Mouse (Mus musculus) bone marrow, adult 2 months (tissue): ENCODE measurements around the gene Smg9. TPM values are rescaled to one million over a fixed set of nuclear protein-coding genes. Genes with fewer than 3 reads are reported as not detected.

ENCODE experiments used
- H3K27ac ChIP-seq: fragments of 200-500 bp; 2 replicates; pipeline ENCODE4 v1.5.1; 2012; ENCODE audit warnings: low read depth, mild to moderate bottlenecking, control low read depth, inconsistent platforms, low read length; ENCODE audit not compliant: control insufficient read depth, poor library complexity, insufficient read depth
- H3K4me1 ChIP-seq: fragments of 200-500 bp; 2 replicates; pipeline ENCODE4 v1.6.1; 2011; ENCODE audit warnings: low read length; ENCODE audit not compliant: control insufficient read depth, insufficient read depth
- H3K4me3 ChIP-seq: fragments of 200-500 bp; replicated peaks from 2 replicates; pipeline ENCODE3; 2011; ENCODE audit warnings: mild to moderate bottlenecking, low read depth, low read length, control low read depth; ENCODE audit not compliant: control insufficient read depth
- CTCF ChIP-seq: fragments of 200-500 bp; IDR thresholded peaks from 2 replicates; pipeline ENCODE4 v1.5.1; 2011; ENCODE audit warnings: low read length, control low read depth; ENCODE audit not compliant: control insufficient read depth, insufficient read depth
- POLR2A ChIP-seq: fragments of 200-500 bp; IDR thresholded peaks from 2 replicates; pipeline ENCODE4 v1.6.1; 2011; ENCODE audit warnings: low read depth, mild to moderate bottlenecking, control low read depth, low read length, borderline replicate concordance; ENCODE audit not compliant: control insufficient read depth
- WGBS: fragments of 180-500 bp; shearing (Covaris S2); methylation state at CpG from one replicate; pipeline ENCODE4 v1.1.7; 2018; 5-methylcytosine and 5-hydroxymethylcytosine counted together
- polyA plus RNA-seq: library from polyadenylated mRNA; stranded (reverse); fragments of >200 nt; gene quantifications from 2 replicates; pipeline ENCODE4 v1.2.4, GENCODE M21; 2011; ENCODE audit warnings: low replicate concordance; ENCODE audit not compliant: missing spikeins, insufficient read depth, insufficient read length

Smg9 gene
- polyA plus RNA-seq, 1 experiment: 59.7 TPM

- 64% methylated on average over 3 of the region's 3 CpGs for WGBS
- Histone ChIP-seq H3K27ac (peak overlapping the region; percentile 85), H3K4me1 (peaks cover 9% of the 10 kb centered on the region), H3K4me3 (no peak overlapping the region)
- no peak for TF ChIP-seq POLR2A
- no peak for TF ChIP-seq CTCF
Observed at GRCm38 (mm10) chr7:24459843-24460242, 60.4 kb downstream of the Smg9 start.

GRCm38 (mm10) chr7:24461376-24462051, 62.1 kb downstream of the Smg9 start:
- peak overlapping the region; percentile 85 for H3K27ac ChIP-seq
- H3K4me3 ChIP-seq: peak overlapping the region; percentile 40
- WGBS: 30% methylated on average over 14 of the region's 14 CpGs
- peaks cover 12% of the 10 kb centered on the region for H3K4me1 ChIP-seq
- TF ChIP-seq POLR2A (no peak), CTCF (no peak)

GRCm38 (mm10) chr7:24462388-24463319, 63.2 kb downstream of the Smg9 start, which contains the start of gene Plaur:
TSS of gene Plaur (plus strand) at chr7:24462484.
- H3K4me3 ChIP-seq: peak within 1 kb of the TSS; percentile 87
- WGBS: under 1% methylated on average over 27 of the region's 27 CpGs
- peaks cover 8% of the 10 kb centered on the region for H3K4me1 ChIP-seq
- H3K27ac ChIP-seq: peak within 1 kb of the TSS; percentile 90
- TF ChIP-seq CTCF (no peak), POLR2A (peak; percentile 90)

DNA sequence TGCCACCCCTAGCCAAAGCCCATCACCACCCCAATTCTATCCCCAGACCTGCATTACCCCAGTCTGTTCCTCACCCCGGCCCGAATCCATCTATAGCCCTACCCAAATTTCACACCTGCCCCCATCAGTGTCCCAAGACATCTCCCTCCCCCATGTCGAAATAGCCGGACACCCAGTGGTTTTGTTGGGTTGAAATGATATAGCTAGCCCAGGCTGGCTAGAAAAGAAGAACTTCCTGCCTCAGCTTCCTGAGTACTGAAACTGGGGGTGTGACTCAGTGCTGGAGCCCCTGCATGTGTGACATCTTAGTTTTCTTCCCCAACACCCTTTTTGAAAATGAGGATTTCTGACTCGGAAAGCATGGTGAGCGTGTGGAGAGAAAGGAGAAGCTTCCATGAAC, 67.4 kb downstream of the Smg9 start:
- WGBS: 30% methylated on average over 6 of the region's 6 CpGs
- H3K4me3 ChIP-seq: peak overlapping the region; percentile 40
- H3K4me1 ChIP-seq: peaks cover 5% of the 10 kb centered on the region
- TF ChIP-seq POLR2A (no peak), CTCF (no peak)
- H3K27ac ChIP-seq: peak overlapping the region; percentile 38

DNA sequence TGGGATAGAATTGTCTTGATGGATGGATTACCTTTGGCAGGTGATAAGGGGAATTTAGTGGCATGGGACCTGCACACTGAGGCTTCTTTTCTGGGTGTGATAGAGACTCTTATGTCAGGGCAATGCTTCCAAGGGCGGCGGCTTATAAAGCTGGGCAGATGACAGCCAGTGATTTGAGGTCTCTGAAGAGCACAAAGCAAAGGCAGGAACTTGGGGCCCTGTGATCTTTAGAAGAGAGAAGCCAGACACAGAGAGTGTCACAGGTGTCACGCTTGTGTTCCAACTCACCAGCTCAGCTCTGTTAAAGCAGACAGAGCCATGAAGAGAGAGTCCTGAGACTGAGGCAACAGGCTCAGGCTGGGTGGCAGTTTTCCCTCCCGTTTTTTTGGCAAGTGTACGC, 68.5 kb downstream of the Smg9 start:
- Histone ChIP-seq H3K4me1 (peaks cover 5% of the 10 kb centered on the region), H3K4me3 (no peak overlapping the region), H3K27ac (no peak overlapping the region)
- 81% methylated on average over 5 of the region's 5 CpGs for WGBS
- TF ChIP-seq CTCF (no peak), POLR2A (no peak)

DNA sequence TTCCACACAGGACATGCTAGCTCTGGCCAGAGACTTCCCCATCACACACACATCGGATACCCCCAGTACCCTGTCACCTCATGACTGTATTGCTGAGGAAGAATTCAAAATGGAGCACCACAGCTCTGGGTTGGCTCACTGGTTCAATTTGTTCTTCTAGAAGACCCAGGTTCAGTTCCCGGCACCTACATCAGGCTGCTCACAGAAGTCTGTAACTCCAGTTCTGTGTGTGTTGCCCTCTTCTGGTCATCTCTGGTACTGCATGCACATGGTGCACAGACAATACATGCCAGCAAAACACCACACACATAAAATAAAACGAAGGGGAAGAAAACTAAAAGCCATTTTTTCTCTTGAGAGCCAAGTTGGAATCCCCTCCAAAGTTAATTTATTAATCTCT, 69.7 kb downstream of the Smg9 start:
- 0 out of 2 replicates have a peak, but pooled peaks have one; percentile 32 for TF ChIP-seq CTCF
- TF ChIP-seq POLR2A: no peak
- Histone ChIP-seq H3K27ac (no peak overlapping the region), H3K4me3 (no peak overlapping the region), H3K4me1 (peaks cover 5% of the 10 kb centered on the region)
- 85% methylated on average over 3 of the region's 3 CpGs for WGBS

- peaks cover 3% of the 10 kb centered on the region; the same call in 1 of the 2 replicates for H3K4me1 ChIP-seq
- 81% methylated on average over 7 of the region's 7 CpGs for WGBS
- H3K4me3 ChIP-seq: no peak overlapping the region
- TF ChIP-seq POLR2A: no peak
- TF ChIP-seq CTCF: no peak
- H3K27ac ChIP-seq: no peak overlapping the region
Observed at GRCm38 (mm10) chr7:24470356-24470755, 70.9 kb downstream of the Smg9 start.

Other genes starting within 250 kb of the Smg9 start
- not detected in 2 replicates for gene Zfp114, start 224.6 kb upstream of the Smg9 start, polyA plus RNA-seq
- gene Zfp111, start 188.2 kb upstream of the Smg9 start, polyA plus RNA-seq: 0.74 and 1.8 TPM in 2 replicates
- 0.43 and 0.95 TPM in 2 replicates for gene Zfp109, start 162.1 kb upstream of the Smg9 start, polyA plus RNA-seq
- not detected in 2 replicates for gene Zfp108, start 144.8 kb upstream of the Smg9 start, polyA plus RNA-seq
- gene Zfp93, start 129.2 kb upstream of the Smg9 start, polyA plus RNA-seq: not detected in 2 replicates
- 3.6 and 14.4 TPM in 2 replicates for gene Zfp61, start 98.4 kb upstream of the Smg9 start, polyA plus RNA-seq
- 1.9 and 5.4 TPM in 2 replicates for gene Zfp94, start 83.0 kb upstream of the Smg9 start, polyA plus RNA-seq
- gene Tescl, start 65.7 kb upstream of the Smg9 start, polyA plus RNA-seq: not detected in 2 replicates
- gene Lypd5, start 50.4 kb upstream of the Smg9 start, polyA plus RNA-seq: not detected in 2 replicates
- 118 and 180 TPM in 2 replicates for gene Kcnn4, start 29.4 kb upstream of the Smg9 start, polyA plus RNA-seq
- not detected in 2 replicates for gene Irgc1, start 52.7 kb downstream of the Smg9 start, polyA plus RNA-seq
- 31.6 and 85.4 TPM in 2 replicates for gene Plaur, start 62.9 kb downstream of the Smg9 start, polyA plus RNA-seq
- gene Cadm4, start 82.4 kb downstream of the Smg9 start, polyA plus RNA-seq: 1.4 TPM in 1 of 2 replicates, not detected in the other
- gene Zfp428, start 107.4 kb downstream of the Smg9 start, polyA plus RNA-seq: 2.5 and 3.1 TPM in 2 replicates
- gene AC161166.1, start 112.8 kb downstream of the Smg9 start, polyA plus RNA-seq: not detected in 2 replicates
- 2.9 and 3.4 TPM in 2 replicates for gene Irgq, start 131.1 kb downstream of the Smg9 start, polyA plus RNA-seq
- not detected in 2 replicates for gene Pinlyp, start 146.5 kb downstream of the Smg9 start, polyA plus RNA-seq
- 67.2 and 129 TPM in 2 replicates for gene Xrcc1, start 146.7 kb downstream of the Smg9 start, polyA plus RNA-seq
- 15.8 and 25.9 TPM in 2 replicates for gene Ethe1, start 187.9 kb downstream of the Smg9 start, polyA plus RNA-seq
- not detected in 2 replicates for gene Zfp575, start 188.0 kb downstream of the Smg9 start, polyA plus RNA-seq
- gene Phldb3, start 211.1 kb downstream of the Smg9 start, polyA plus RNA-seq: 7.2 and 8.2 TPM in 2 replicates
- gene Lypd3, start 236.9 kb downstream of the Smg9 start, polyA plus RNA-seq: not detected in 2 replicates